Mouse (Mus musculus) hindbrain, embryonic 15.5 days (tissue): ENCODE measurements at regions not wholly inside any gene's neighbourhood (a gene's known extent, or its start where the extent isn't known, plus 50 kb on each side); places are given as distances from the start of the nearest gene placed in this dataset.

Source experiments
- ATAC-seq: fragments of 200-750 bp; cut with Nextera tagmentation; 2 replicates; pipeline ENCODE4 v1.8.0; 2017; ENCODE audit warnings: low read depth, moderate number of reproducible peaks, moderate TSS enrichment; ENCODE audit not compliant: low FRiP score
- H3K27ac ChIP-seq: fragments of 300-500 bp; sonication (generic); replicated peaks from 2 replicates; pipeline ENCODE4 v1.5.1; 2015; ENCODE audit warnings: mild to moderate bottlenecking, inconsistent platforms
- H3K27me3 ChIP-seq: fragments of 300-500 bp; sonication (generic); 2 replicates; pipeline ENCODE4 v1.6.1; 2015; ENCODE audit warnings: control low read depth, inconsistent platforms
- H3K36me3 ChIP-seq: fragments of 300-500 bp; sonication (generic); 2 replicates; pipeline ENCODE4 v1.6.1; 2015; ENCODE audit warnings: control low read depth, inconsistent platforms
- H3K4me1 ChIP-seq: fragments of 300-500 bp; sonication (generic); replicated peaks from 2 replicates; pipeline ENCODE4 v1.6.1; 2015; ENCODE audit warnings: control low read depth, inconsistent platforms
- H3K4me2 ChIP-seq: fragments of 300-500 bp; sonication (generic); 2 replicates; pipeline ENCODE4 v1.6.1; 2015; ENCODE audit warnings: moderate library complexity, mild to moderate bottlenecking, inconsistent platforms
- H3K4me3 ChIP-seq: fragments of 300-500 bp; sonication (generic); 2 replicates; pipeline ENCODE4 v1.5.1; 2015; ENCODE audit warnings: mild to moderate bottlenecking, inconsistent platforms
- H3K9ac ChIP-seq: fragments of 300-500 bp; sonication (generic); 2 replicates; pipeline ENCODE4 v1.6.1; 2015; ENCODE audit warnings: inconsistent platforms
- H3K9me3 ChIP-seq: fragments of 300-500 bp; sonication (generic); 2 replicates; pipeline ENCODE4 v1.6.1; 2016; ENCODE audit warnings: control low read depth, inconsistent platforms
- WGBS: fragments of 180-500 bp; shearing (Covaris S2); methylation state at CpG from one replicate; pipeline ENCODE4 v1.1.7; 2015; 5-methylcytosine and 5-hydroxymethylcytosine counted together

- Histone ChIP-seq H3K4me3 (no peak overlapping the region), H3K27me3 (no peaks in the 10 kb centered on the region), H3K27ac (no peak overlapping the region), H3K4me2 (no peak overlapping the region), H3K9me3 (no peaks in the 10 kb centered on the region), H3K4me1 (no peaks in the 10 kb centered on the region), H3K9ac (no peak overlapping the region), H3K36me3 (no peaks in the 10 kb centered on the region)
- no peak for ATAC-seq
These were observed 563.2 kb upstream of the Pcdh20 start for GRCm38 (mm10) chr14:89034390-89034789.

GRCm38 (mm10) chr14:89011440-89011839, 540.2 kb upstream of the Pcdh20 start:
- H3K36me3 ChIP-seq, result no peaks in the 10 kb centered on the region
- H3K27ac ChIP-seq, result no peak overlapping the region
- WGBS, result 96% methylated on average over 2 of the region's 2 CpGs
- H3K4me3 ChIP-seq, result no peak overlapping the region
- ATAC-seq, result no peak
- H3K27me3 ChIP-seq, result no peaks in the 10 kb centered on the region
- H3K9me3 ChIP-seq, result no peaks in the 10 kb centered on the region
- H3K4me2 ChIP-seq, result no peak overlapping the region
- H3K9ac ChIP-seq, result no peak overlapping the region
- H3K4me1 ChIP-seq, result no peaks in the 10 kb centered on the region

GRCm38 (mm10) chr14:89009648-89010047, 538.5 kb upstream of the Pcdh20 start:
- 24% methylated on average over 1 of the region's 1 CpGs for WGBS

GRCm38 (mm10) chr14:88981895-88982294, 510.7 kb upstream of the Pcdh20 start:
- H3K27me3 ChIP-seq, result no peaks in the 10 kb centered on the region

More at GRCm38 (mm10) chr14:89009648-89010047, 538.5 kb upstream of the Pcdh20 start:
- Histone ChIP-seq H3K9me3 (no peaks in the 10 kb centered on the region), H3K4me3 (no peak overlapping the region), H3K27ac (no peak overlapping the region), H3K9ac (no peak overlapping the region), H3K4me2 (no peak overlapping the region), H3K36me3 (no peaks in the 10 kb centered on the region), H3K27me3 (no peaks in the 10 kb centered on the region), H3K4me1 (no peaks in the 10 kb centered on the region)
- ATAC-seq, result no peak

GRCm38 (mm10) chr14:88976007-88976406, 504.8 kb upstream of the Pcdh20 start:
- Histone ChIP-seq H3K9me3 (no peaks in the 10 kb centered on the region), H3K36me3 (no peaks in the 10 kb centered on the region), H3K4me1 (no peaks in the 10 kb centered on the region), H3K4me2 (no peak overlapping the region), H3K9ac (no peak overlapping the region), H3K4me3 (no peak overlapping the region), H3K27ac (no peak overlapping the region), H3K27me3 (no peaks in the 10 kb centered on the region)
- ATAC-seq, result no peak
- 82% methylated on average over 1 of the region's 1 CpGs for WGBS

More at GRCm38 (mm10) chr14:88981895-88982294, 510.7 kb upstream of the Pcdh20 start:
- 13% methylated on average over 6 of the region's 6 CpGs for WGBS
- no peaks in the 10 kb centered on the region for H3K4me1 ChIP-seq
- no peak overlapping the region for H3K27ac ChIP-seq
- no peak for ATAC-seq
- H3K36me3 ChIP-seq, result no peaks in the 10 kb centered on the region
- H3K9me3 ChIP-seq, result no peaks in the 10 kb centered on the region
- H3K4me3 ChIP-seq, result no peak overlapping the region
- no peak overlapping the region for H3K4me2 ChIP-seq
- no peak overlapping the region for H3K9ac ChIP-seq

- H3K9ac ChIP-seq, result no peak overlapping the region
- 59% methylated on average over 1 of the region's 1 CpGs for WGBS
- no peak overlapping the region for H3K4me2 ChIP-seq
- no peaks in the 10 kb centered on the region for H3K36me3 ChIP-seq
- ATAC-seq, result no peak
- H3K9me3 ChIP-seq, result no peaks in the 10 kb centered on the region
- H3K4me3 ChIP-seq, result no peak overlapping the region
- H3K27ac ChIP-seq, result no peak overlapping the region
- H3K4me1 ChIP-seq, result no peaks in the 10 kb centered on the region
- H3K27me3 ChIP-seq, result no peaks in the 10 kb centered on the region
These were observed 463.4 kb upstream of the Pcdh20 start for GRCm38 (mm10) chr14:88934569-88934968.
